Mouse (Mus musculus) urinary bladder, postnatal 4 days (tissue): Measurements from ENCODE around the gene Marveld2.
A peak's percentile ranks its signal among the peaks of the same experiment; 100 is the strongest.

Source experiments
- DNase-seq, 2 experiments: peaks; one replicate each; pipeline ENCODE4 v3.0.0; 2021 to 2022; ENCODE audit warnings: low spot score in 2 of 2

The Marveld2 gene

DNA sequence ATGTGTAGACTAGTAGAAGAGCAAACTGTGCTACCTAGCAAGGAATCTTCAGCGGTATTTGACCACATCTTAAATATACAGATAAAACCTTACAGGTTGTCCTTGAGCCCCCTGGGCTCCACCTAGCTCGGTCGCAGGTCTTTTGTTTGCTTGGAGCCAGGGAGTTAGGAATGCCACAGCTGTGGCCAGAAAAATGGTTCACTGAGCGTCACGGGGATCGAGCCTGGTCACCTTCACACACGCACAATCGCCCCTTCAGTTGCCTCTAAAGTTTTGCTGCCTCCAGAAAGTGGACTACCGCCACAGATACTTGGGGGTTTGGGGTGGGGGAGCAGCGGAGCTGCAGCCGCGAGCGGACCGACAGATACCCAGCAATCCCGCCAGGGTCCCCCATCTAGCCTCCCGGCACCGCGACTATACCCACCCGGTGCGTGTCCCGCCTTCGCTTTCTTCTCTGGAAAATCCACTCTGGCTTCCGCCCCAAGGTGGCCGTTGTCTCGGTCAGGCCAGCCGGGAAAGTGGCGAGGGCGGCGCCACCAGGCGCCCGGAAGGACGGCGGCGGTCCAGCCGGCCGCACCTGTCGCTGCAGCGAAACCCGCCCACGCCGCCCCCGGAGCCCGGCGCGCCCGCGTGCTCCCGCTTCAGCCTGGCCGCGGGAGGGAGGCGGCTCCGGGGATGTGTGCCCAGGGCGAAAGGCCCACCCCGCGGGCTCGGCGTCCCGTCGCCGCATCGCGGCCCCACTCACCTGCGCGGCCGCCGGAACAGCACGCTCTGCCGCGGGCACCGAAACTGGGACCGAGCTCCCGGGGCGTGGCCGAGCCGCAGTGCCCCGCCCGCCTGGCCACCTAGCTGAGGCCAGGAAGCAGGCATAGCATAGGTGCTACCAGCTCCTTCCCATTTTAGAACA is at the start of gene Marveld2:
Gene Marveld2, minus strand, starts transcription at position 791 of the 907 bp plus-strand sequence.
- DNase-seq, result peak in 1 of 2 experiments; percentile 42

DNA sequence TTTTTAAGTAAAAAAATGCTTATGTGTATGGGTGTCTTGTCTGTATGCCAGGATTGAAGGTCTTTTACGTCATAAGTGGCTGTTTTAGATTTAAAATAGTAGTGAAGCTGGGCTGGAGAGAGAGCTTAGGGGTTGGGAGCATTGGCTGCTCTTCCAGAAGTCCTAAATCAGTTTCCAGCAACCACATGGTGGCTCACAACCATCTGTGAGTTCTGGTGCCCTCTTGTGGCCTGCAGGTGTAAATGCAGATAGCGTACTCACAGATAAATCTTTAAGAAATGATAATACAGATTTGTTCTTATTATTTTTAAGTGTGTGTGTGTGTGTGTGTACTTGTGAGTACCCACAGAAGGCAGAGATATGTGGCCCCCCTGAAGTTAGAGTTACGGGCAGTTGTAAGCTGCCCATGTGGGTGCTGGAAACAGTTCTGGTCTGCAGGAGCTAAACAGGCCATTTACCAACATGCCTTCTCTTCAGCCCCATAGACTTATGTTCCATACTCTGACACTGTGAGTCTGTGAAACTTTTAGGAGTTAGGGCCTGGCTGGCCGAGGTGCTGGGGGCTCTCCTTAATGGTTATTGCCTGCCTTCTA is 43.2 kb upstream of the Marveld2 start:
- DNase-seq, result peak in 1 of 2 experiments; percentile 62

GRCm38 (mm10) chr13:100658091-100658490 is 41.3 kb upstream of the Marveld2 start:
- no peak for DNase-seq

DNA sequence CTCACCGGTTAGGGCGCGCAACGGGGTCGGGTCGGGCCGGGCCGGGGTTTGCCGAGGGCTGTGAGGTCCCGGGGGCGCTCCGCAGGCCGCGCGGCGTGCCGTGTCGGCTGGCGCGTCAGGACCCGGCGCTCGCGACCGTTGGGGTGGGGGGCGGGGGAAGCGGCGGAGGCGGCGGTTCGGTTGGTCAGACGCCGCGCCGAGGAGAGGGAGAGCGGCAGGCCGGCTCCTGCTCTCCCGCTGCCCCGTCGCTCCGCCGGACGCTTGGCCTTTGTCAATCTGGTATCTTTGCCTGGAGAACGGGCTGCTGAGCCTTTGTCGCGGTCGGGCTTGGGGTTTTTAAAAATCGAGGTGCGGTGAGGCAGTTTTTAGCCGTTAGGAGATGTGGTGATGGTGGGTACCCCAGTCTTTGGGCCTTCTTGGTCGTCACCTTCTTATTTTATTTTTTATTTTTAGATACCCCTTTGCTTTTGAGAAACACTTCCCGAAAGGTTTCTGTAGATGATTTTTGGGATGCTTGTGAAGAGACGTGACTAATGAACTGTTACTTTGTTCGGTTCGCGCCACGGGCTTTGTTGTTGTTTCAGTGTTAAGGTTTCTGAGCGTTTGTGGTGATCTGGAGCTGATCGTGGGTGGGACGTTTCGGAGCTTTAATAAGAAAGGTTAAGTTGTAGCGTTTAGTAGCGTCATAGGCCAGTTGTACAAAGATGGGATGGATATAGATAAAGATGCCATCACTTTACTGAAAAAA is 34.8 kb upstream of the Marveld2 start, which contains the start of gene Taf9:
Gene Taf9, plus strand, starts transcription at position 141 of the 748 bp plus-strand sequence.
- no peak for DNase-seq

DNA sequence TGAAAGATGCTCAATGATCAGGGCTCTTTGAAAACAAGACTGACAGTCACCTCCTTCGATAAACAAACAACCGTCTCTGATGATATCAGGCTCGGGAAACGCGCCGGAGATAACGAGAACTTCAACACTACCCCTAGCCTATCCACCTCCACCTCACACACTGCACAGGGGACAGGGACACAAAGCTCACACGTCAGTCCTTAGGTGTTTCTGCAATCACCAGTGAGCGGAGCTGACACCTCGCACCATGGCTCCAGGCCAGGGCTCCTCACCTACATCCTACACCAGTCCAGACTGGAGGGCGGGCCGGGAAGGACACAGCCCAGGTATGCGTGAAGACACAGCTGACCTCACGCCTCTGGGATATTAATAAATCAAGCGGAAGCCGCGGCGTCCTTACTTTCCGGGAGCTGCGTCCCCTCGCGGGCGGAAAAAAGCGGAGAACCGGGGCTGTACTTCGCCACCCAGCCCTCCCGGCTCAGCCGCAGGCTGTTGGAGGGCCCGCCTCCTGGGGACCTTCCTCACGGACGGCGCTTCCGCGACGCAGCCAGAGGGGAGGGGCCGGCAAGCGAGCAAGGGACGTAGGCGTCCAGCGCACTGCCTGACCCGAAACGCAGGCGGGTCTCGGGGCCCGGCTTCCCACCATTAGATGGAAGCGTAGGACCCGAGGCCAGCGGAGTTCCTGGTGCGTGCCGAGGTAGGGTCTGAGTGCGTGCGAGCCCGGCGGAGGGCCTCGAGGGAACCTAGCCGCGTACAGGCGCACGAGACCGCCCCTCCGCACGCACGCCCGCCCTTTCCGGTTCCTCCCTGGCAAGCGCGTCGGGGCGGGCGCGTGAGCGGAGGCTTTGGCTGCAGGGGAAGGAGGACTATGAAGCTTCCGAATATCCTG is 34.0 kb upstream of the Marveld2 start, which contains the start of the genes Ak6 and Rad17:
Gene Ak6, plus strand, starts transcription at position 430 of the 889 bp plus-strand sequence.
Gene Rad17, minus strand, starts transcription at position 502 of the 889 bp plus-strand sequence.
- DNase-seq, result peak; percentile 91 to 92

GRCm38 (mm10) chr13:100648223-100648622 is 31.5 kb upstream of the Marveld2 start:
- no peak for DNase-seq

GRCm38 (mm10) chr13:100642471-100643209 is 25.9 kb upstream of the Marveld2 start:
- no peak for DNase-seq

GRCm38 (mm10) chr13:100634106-100634691 is 17.4 kb upstream of the Marveld2 start:
- no peak for DNase-seq

DNA sequence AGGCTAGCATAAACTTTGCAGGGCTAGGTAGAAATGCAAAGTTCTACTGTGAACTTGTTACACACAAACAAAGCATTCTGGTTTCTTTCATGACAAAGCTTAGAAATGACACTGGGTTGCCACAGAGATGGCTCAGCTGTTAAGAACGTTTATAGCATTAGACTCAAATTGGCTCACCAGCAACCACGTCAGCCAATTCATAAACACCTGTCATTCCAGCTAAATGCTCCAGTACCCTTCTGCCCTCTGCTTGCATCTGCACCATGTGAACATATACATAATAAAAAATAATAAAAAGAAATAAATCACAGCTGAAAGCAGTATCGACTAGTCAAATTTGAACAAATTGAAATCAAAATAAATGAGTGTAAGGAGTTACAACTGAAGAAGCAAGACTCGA is 5.5 kb upstream of the Marveld2 start:
- no peak for DNase-seq

DNA sequence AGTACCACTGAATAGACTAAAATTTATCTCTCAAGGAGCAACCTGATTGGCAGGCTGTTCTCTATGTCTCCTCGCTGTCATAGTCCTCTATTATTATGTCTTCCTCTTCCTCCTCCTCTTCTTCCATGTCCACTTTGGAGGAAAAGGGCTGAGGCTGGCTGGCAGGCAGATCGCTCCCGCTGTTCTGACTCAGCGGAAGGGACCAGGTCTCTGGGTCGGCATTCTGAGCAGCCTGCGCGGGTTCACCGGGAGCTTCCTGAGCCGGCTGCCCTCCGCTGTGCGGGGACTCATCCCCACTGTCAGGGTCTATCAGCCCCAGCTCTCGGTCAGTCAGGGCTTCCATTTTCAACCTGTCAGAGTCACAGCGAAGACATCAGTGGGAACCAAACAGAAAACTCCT is 812 bp upstream of the Marveld2 start:
- DNase-seq, result no peak

- no peak for DNase-seq
Observed at GRCm38 (mm10) chr13:100612903-100613302, 3.9 kb downstream of the Marveld2 start.

DNA sequence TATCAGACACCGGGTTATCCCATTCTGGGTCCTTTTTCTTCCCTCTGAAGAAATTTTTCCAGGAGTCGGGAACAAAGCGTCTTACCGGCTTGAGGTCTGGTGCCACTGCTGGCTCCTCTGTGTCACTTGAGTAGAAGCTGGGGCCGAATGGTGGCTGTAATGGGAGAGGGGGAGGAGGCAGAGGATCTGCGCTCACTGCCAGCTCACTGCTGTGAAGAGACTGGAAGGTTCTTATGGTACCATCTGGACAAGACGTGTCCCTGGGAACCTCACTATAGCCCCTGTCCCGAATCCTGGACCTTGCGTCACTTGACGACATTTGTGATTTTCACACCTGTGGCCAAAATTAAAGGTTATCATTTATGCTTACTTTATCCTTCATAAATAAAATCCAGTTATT is 4.5 kb downstream of the Marveld2 start:
- no peak for DNase-seq

- DNase-seq, result no peak
Observed at GRCm38 (mm10) chr13:100611266-100611665, 5.5 kb downstream of the Marveld2 start.

DNA sequence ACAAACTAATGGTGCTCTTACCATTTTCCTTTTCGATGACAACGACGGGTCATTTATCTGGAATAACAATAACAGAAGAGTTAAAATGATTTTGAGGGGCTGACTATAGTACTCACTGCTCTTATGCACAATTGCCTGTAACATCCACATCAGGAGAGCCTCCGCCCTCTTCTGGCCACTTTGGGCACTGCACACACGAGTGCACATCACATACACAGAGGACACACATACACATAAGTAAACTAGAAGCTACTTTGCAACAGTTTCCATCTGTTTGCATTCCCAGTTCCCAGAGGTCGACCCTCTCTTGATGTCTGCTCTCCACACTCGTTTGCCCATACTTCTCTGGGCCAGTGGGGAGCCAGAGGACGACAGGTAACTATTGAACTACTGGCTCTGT is 9.0 kb downstream of the Marveld2 start:
- DNase-seq, result no peak

DNA sequence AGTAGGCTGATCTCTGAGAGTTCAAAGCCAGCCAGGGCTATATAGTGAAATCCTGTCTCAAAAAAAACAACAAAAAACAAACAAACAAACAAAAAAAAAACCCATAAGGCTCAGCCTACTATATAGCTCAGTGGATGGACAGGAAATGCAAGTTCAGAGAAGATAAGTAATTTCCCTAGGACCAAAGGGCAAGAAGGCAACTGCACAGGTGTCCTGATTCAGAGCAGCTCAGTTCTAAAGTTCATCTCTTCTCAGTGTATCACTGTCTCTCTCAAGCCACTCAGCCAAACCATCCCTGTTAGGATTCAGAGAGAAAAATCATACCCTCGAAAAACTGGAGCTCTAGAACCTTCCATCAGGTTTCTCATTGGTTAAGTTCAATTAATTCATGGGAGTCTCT is 10.9 kb downstream of the Marveld2 start:
- DNase-seq, result no peak

GRCm38 (mm10) chr13:100603738-100604095 is 13.1 kb downstream of the Marveld2 start:
- no peak for DNase-seq

- DNase-seq, result no peak
Observed at GRCm38 (mm10) chr13:100603031-100603737, 13.6 kb downstream of the Marveld2 start.

- no peak for DNase-seq
Observed at GRCm38 (mm10) chr13:100602239-100602902, 14.4 kb downstream of the Marveld2 start.

DNA sequence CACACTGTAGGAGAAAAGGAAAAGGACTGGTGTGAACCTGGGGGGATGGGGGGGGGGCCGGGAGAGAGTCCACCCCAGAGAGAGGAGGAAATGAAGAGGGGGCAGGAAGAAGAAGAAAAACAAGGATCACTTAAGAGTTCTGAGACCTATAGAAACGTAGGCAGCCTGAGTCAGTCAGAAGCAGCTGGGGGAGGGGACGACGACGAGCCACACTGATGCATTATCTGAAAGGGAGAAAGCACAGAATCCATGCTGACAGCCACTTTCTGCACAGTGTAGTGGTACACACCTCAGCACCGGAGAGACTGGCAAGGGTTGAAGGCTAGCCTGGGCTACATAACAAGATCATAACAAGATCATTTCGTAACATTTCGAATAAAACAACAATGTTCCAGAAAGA is 15.7 kb downstream of the Marveld2 start:
- no peak for DNase-seq
